Mouse (Mus musculus) A20 (cell line): ENCODE results near the gene E330009J07Rik.

Experiments used
- DNase-seq: peaks from one replicate; pipeline ENCODE4 v3.0.0-alpha.2; 2011; ENCODE audit warnings: low read depth, low spot score

The E330009J07Rik gene

GRCm38 (mm10) chr6:40430251-40430650 lies 5.7 kb downstream of the E330009J07Rik start:
- DNase-seq = peak; percentile 43

- no peak for DNase-seq
These were observed 6.4 kb downstream of the E330009J07Rik start for GRCm38 (mm10) chr6:40429521-40429931.

- DNase-seq = no peak
These were observed 7.2 kb downstream of the E330009J07Rik start for GRCm38 (mm10) chr6:40428696-40429095.

GRCm38 (mm10) chr6:40427441-40427840 lies 8.5 kb downstream of the E330009J07Rik start:
- no peak for DNase-seq

GRCm38 (mm10) chr6:40423774-40424173 lies 12.2 kb downstream of the E330009J07Rik start:
- DNase-seq = peak; percentile 70

- DNase-seq = no peak
These were observed 12.9 kb downstream of the E330009J07Rik start for GRCm38 (mm10) chr6:40423013-40423412.

- DNase-seq = no peak
These were observed 14.8 kb downstream of the E330009J07Rik start for GRCm38 (mm10) chr6:40421099-40421498.

GRCm38 (mm10) chr6:40418386-40418785 lies 17.5 kb downstream of the E330009J07Rik start:
- DNase-seq = no peak

GRCm38 (mm10) chr6:40415799-40416198 lies 20.1 kb downstream of the E330009J07Rik start:
- DNase-seq = no peak

- no peak for DNase-seq
These were observed 22.4 kb downstream of the E330009J07Rik start for GRCm38 (mm10) chr6:40413565-40413964.

GRCm38 (mm10) chr6:40413046-40413445 lies 22.9 kb downstream of the E330009J07Rik start:
- no peak for DNase-seq

- no peak for DNase-seq
These were observed 24.9 kb downstream of the E330009J07Rik start for GRCm38 (mm10) chr6:40411085-40411484.

GRCm38 (mm10) chr6:40403640-40404285 lies 32.2 kb downstream of the E330009J07Rik start:
- no peak for DNase-seq

GRCm38 (mm10) chr6:40402031-40402430 lies 33.9 kb downstream of the E330009J07Rik start:
- no peak for DNase-seq

GRCm38 (mm10) chr6:40393213-40393612 lies 42.7 kb downstream of the E330009J07Rik start:
- peak; percentile 30 for DNase-seq

- DNase-seq = no peak
These were observed 45.0 kb downstream of the E330009J07Rik start for GRCm38 (mm10) chr6:40390975-40391374.

GRCm38 (mm10) chr6:40388660-40389059 lies 47.3 kb downstream of the E330009J07Rik start:
- DNase-seq = no peak

- DNase-seq = no peak
These were observed 50.3 kb downstream of the E330009J07Rik start for GRCm38 (mm10) chr6:40385682-40386081.

GRCm38 (mm10) chr6:40381908-40382307 lies 54.0 kb downstream of the E330009J07Rik start:
- no peak for DNase-seq

GRCm38 (mm10) chr6:40380181-40380580 lies 55.8 kb downstream of the E330009J07Rik start:
- DNase-seq = no peak

GRCm38 (mm10) chr6:40371031-40371430 lies 64.9 kb downstream of the E330009J07Rik start:
- DNase-seq = no peak

- DNase-seq = peak; percentile 30
These were observed 82.6 kb downstream of the E330009J07Rik start for GRCm38 (mm10) chr6:40353360-40353759.
